Mouse (Mus musculus) myocyte (in vitro differentiated cells): ENCODE measurements around the gene Rreb1.

Experiments used
- CEBPB ChIP-seq: IDR thresholded peaks from 2 replicates; pipeline ENCODE4 v1.6.1; 2011; ENCODE audit warnings: mild to moderate bottlenecking, moderate library complexity; ENCODE audit not compliant: poor library complexity, insufficient read depth, severe bottlenecking
- E2F4 ChIP-seq: IDR thresholded peaks from one replicate; pipeline ENCODE4 v1.6.1; 2011; ENCODE audit warnings: mild to moderate bottlenecking, control low read depth, moderate library complexity; ENCODE audit not compliant: insufficient read depth
- MAX ChIP-seq: IDR thresholded peaks from one replicate; pipeline ENCODE4 v1.6.1; 2011; ENCODE audit warnings: low read depth, mild to moderate bottlenecking, control low read depth
- MYOD1 ChIP-seq, 3 experiments: IDR thresholded peaks; one replicate each; pipeline ENCODE4 v1.6.1; 2011; ENCODE audit warnings: control low read depth in 2 of 3, low read depth in 2 of 3, mild to moderate bottlenecking in 2 of 3, moderate library complexity in 1 of 3; ENCODE audit not compliant: insufficient read length in 2 of 3, control insufficient read depth in 1 of 3
- MYOG ChIP-seq, 3 experiments: IDR thresholded peaks; one replicate each; pipeline ENCODE4 v1.6.1; 2011; ENCODE audit warnings: control low read depth in 2 of 3, low read depth in 2 of 3, mild to moderate bottlenecking in 2 of 3; ENCODE audit not compliant: insufficient read length in 2 of 3, control insufficient read depth in 1 of 3, insufficient read depth in 1 of 3
- POLR2A ChIP-seq: IDR thresholded peaks from one replicate; pipeline ENCODE4 v1.6.1; 2011; ENCODE audit warnings: low read depth, mild to moderate bottlenecking, control low read depth, moderate library complexity; ENCODE audit not compliant: insufficient read length
- POLR2AphosphoS2 ChIP-seq: IDR thresholded peaks from one replicate; pipeline ENCODE4 v1.6.1; 2011; ENCODE audit warnings: low read depth, control low read depth; ENCODE audit not compliant: insufficient read length
- REST ChIP-seq: IDR thresholded peaks from one replicate; pipeline ENCODE4 v1.6.1; 2011; ENCODE audit warnings: mild to moderate bottlenecking, control low read depth, moderate library complexity; ENCODE audit not compliant: insufficient read depth, insufficient read length
- TCF3 ChIP-seq: IDR thresholded peaks from one replicate; pipeline ENCODE4 v1.6.1; 2011; ENCODE audit warnings: low read depth, control low read depth; ENCODE audit not compliant: insufficient read length
- USF1 ChIP-seq: IDR thresholded peaks from one replicate; pipeline ENCODE4 v1.6.1; 2011; ENCODE audit warnings: low read depth, mild to moderate bottlenecking, control low read depth, moderate library complexity

GRCm38 (mm10) chr13:37854031-37854431 lies 75.8 kb downstream of the Rreb1 start:
- TF ChIP-seq POLR2A (peak; percentile 54), POLR2AphosphoS2 (peak; percentile 66), MYOG (IDR thresholded peaks at IDR 0.05; ENCODE audit: control insufficient read depth in 1 of 3, insufficient read depth in 1 of 3, insufficient read length in 2 of 3, low read depth in 2 of 3) (no peak), USF1 (no peak), MAX (peak; percentile 42), E2F4 (no peak), REST (no peak), MYOD1 (IDR thresholded peaks at IDR 0.05; ENCODE audit: control insufficient read depth in 1 of 3, insufficient read length in 2 of 3, low read depth in 2 of 3) (peak in 1 of 3 experiments; percentile 9), CEBPB (no peak), TCF3 (no peak)
